Mouse (Mus musculus) heart, postnatal 0 days (tissue): ENCODE data around the gene 1700034J05Rik. TPM values are rescaled to one million over a fixed set of nuclear protein-coding genes. Genes with fewer than 3 reads are reported as not detected.

Experiments
- ATAC-seq: fragments of 200-750 bp; cut with Nextera tagmentation; 2 replicates; pipeline ENCODE4 v1.8.0; 2017; ENCODE audit warnings: low read depth, moderate number of reproducible peaks, moderate library complexity; ENCODE audit not compliant: insufficient read depth
- DNase-seq: peaks from one replicate; pipeline ENCODE4 v3.0.0-alpha.2; 2016; ENCODE audit warnings: low spot score
- H3K27ac ChIP-seq: fragments of 300-500 bp; sonication (generic); 2 replicates; pipeline ENCODE4 v1.5.1; 2014; ENCODE audit warnings: low read depth, mild to moderate bottlenecking
- H3K27me3 ChIP-seq: fragments of 300-500 bp; sonication (generic); 2 replicates; pipeline ENCODE4 v1.6.1; 2014; ENCODE audit warnings: low read length, mixed read lengths; ENCODE audit not compliant: control insufficient read depth, insufficient read depth
- H3K36me3 ChIP-seq: fragments of 300-500 bp; sonication (generic); replicated peaks from 2 replicates; pipeline ENCODE4 v1.6.1; 2014; ENCODE audit warnings: low read length, mixed read lengths; ENCODE audit not compliant: control insufficient read depth, insufficient read depth
- H3K4me1 ChIP-seq: fragments of 300-500 bp; sonication (generic); 2 replicates; pipeline ENCODE4 v1.6.1; 2014; ENCODE audit warnings: antibody characterized with exemption; ENCODE audit not compliant: control insufficient read depth, insufficient read depth
- H3K4me2 ChIP-seq: fragments of 300-500 bp; sonication (generic); 2 replicates; pipeline ENCODE4 v1.6.1; 2014; ENCODE audit warnings: low read depth, mild to moderate bottlenecking, low read length, moderate library complexity
- H3K4me3 ChIP-seq: fragments of 300-500 bp; sonication (generic); 2 replicates; pipeline ENCODE4 v1.5.1; 2014; ENCODE audit warnings: low read depth, low read length
- H3K9ac ChIP-seq: fragments of 300-500 bp; sonication (generic); replicated peaks from 2 replicates; pipeline ENCODE4 v1.6.1; 2014; ENCODE audit warnings: low read depth, low read length, mixed read lengths
- H3K9me3 ChIP-seq: fragments of 300-500 bp; sonication (generic); replicated peaks from 2 replicates; pipeline ENCODE4 v1.6.1; 2016; ENCODE audit warnings: low read length; ENCODE audit not compliant: control insufficient read depth
- CTCF ChIP-seq: IDR thresholded peaks from 2 replicates; pipeline ENCODE4 v1.5.1; 2016; ENCODE audit warnings: antibody characterized with exemption, control low read depth, low read depth
- EP300 ChIP-seq: IDR thresholded peaks from 2 replicates; pipeline ENCODE4 v1.6.1; 2016; ENCODE audit warnings: antibody characterized with exemption, low read depth
- WGBS: fragments of 180-500 bp; shearing (Covaris S2); extraction: QIAGEN DNeasy Blood & Tissue Kit; methylation state at CpG from one replicate; pipeline ENCODE4 v1.1.7; 2014; 5-methylcytosine and 5-hydroxymethylcytosine counted together
- polyA plus RNA-seq: library from polyadenylated mRNA; unstranded; fragments of >200 nt; fragmentation: Nextera tagmentation; extraction: Ambion mirVana; gene quantifications from 2 replicates; pipeline ENCODE4 v1.2.1, GENCODE M21; 2015
- total RNA-seq: library from RNA; depleted of rRNA; stranded (reverse); fragments of >200 nt; gene quantifications from 2 replicates; pipeline ENCODE4 v1.2.3, GENCODE M21; 2014; ENCODE audit warnings: low replicate concordance

Gene 1700034J05Rik
- total and polyA plus RNA-seq, 2 experiments from 2014 or later = 0.07 TPM; not detected in 1

DNA sequence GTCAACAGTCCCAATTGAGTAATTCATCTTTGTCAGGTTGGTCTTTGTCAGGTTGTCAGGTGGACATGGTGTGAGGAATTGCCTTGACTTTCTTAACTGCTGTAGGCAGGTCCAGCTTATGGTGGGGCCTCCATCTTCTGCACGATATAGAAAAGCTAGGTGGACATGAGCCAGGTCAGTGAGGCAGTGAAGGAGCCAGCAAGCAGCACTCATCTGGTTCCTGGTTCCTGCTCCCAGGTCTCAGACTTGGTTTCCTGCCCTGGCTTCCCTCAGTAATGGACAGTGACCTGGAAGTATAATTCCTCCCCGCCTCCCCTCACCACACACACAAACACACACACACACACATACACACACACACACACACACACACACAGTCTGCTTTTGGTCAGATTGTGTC is 41.2 kb upstream of the 1700034J05Rik start:
- TF ChIP-seq EP300 (no peak), CTCF (no peak)
- WGBS = 83% methylated on average over 2 of the region's 2 CpGs
- H3K4me2 ChIP-seq = no peak overlapping the region
- peaks cover 7% of the 10 kb centered on the region; the same call in 1 of the 2 replicates for H3K4me1 ChIP-seq
- ATAC-seq = no peak
- H3K4me3 ChIP-seq = no peak overlapping the region
- no peaks in the 10 kb centered on the region for H3K27me3 ChIP-seq
- H3K9ac ChIP-seq = no peak overlapping the region
- H3K36me3 ChIP-seq = peaks cover 35% of the 10 kb centered on the region
- DNase-seq = no peak
- no peaks in the 10 kb centered on the region for H3K9me3 ChIP-seq
- H3K27ac ChIP-seq = no peak overlapping the region

DNA sequence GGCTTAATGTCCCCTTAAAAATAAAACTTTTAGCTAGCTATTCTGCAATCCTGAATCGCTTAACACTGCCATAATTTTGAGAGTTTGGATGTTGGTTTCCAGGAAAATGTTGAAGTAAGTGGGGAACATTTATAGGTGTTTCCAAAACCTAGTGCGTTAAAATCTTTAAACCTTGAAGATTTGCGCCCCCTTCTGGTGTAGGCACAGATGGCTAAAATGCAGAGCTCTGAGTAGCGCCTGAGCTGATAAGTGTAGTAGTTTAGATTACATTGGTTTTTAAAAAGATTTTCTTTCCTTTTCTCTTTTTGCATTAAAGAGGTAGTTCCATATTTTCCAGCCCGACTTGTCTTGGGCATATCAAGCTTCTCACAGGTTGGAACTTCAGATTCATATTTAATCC is 40.0 kb upstream of the 1700034J05Rik start:
- no peak; the same call in 1 of the 2 replicates for ATAC-seq
- Histone ChIP-seq H3K36me3 (peaks cover 24% of the 10 kb centered on the region), H3K9ac (no peak overlapping the region), H3K9me3 (no peaks in the 10 kb centered on the region), H3K4me3 (no peak overlapping the region), H3K4me2 (no peak overlapping the region), H3K4me1 (peaks cover 7% of the 10 kb centered on the region; the same call in 1 of the 2 replicates), H3K27me3 (no peaks in the 10 kb centered on the region), H3K27ac (no peak overlapping the region)
- DNase-seq = peak; percentile 52
- TF ChIP-seq CTCF = peak; percentile 73
- no peak for TF ChIP-seq EP300
- 29% methylated on average over 5 of the region's 5 CpGs for WGBS

DNA sequence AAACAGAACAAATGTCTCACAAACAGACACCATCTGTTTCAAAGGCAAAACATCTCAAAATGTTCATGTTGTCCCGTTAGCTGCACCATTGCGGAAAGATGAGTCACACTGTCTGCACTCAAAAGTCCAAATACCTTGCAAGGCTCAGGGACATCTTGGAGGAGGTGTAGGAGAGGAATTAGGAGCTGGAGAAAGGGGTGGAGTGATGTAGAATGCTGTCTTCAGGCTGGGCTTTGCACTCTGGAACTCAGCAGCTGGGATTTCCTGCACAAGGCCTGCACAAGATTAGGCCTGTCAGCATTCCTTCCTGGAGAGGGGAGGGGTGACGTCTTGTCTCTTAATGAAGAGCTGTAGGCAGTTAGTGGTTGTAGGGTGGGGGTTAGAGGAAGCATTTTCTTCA is 30.3 kb upstream of the 1700034J05Rik start:
- no peak for TF ChIP-seq EP300
- TF ChIP-seq CTCF = no peak
- H3K4me2 ChIP-seq = no peak overlapping the region
- H3K4me1 ChIP-seq = peaks cover 16% of the 10 kb centered on the region
- DNase-seq (no peak), ATAC-seq (peak; percentile 43)
- no peaks in the 10 kb centered on the region for H3K27me3 ChIP-seq
- H3K9me3 ChIP-seq = no peaks in the 10 kb centered on the region
- 47% methylated on average over 3 of the region's 3 CpGs for WGBS
- H3K36me3 ChIP-seq = peaks cover 14% of the 10 kb centered on the region
- no peak overlapping the region for H3K9ac ChIP-seq
- H3K4me3 ChIP-seq = no peak overlapping the region
- H3K27ac ChIP-seq = no peak overlapping the region

DNA sequence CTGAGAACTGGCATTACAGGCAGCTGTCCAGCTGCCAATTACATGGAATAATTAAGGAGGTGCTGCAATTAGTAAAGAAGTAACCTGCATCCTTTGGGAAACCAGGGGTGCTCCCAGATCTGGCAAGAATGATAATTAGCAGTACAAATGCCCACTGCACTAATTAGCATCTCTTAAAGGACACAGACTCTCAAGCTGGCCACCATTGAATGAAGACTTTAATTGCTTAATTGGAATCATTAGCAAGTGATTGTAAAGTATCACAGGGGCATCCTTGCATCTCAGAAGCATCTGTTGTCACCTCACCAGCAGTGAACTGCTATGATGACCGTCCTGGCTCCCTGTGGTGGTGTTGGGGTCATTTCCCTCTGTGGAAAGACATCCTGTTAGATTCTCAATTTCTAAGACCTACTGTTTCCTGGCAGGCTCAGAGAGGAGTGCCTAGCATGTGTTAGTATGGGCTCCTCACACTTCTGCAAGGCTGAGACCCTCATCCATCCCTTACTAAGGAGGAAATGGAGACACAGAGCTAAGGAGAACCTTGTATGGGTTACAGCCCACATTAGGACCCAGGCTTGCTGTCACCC is 27.1 kb upstream of the 1700034J05Rik start:
- DNase-seq = no peak
- no peak for TF ChIP-seq CTCF
- TF ChIP-seq EP300 = no peak
- ATAC-seq = no peak
- H3K4me1 ChIP-seq = peaks cover 22% of the 10 kb centered on the region
- no peaks in the 10 kb centered on the region for H3K9me3 ChIP-seq
- H3K36me3 ChIP-seq = peaks cover 28% of the 10 kb centered on the region
- H3K9ac ChIP-seq = no peak overlapping the region
- no peak overlapping the region for H3K4me3 ChIP-seq
- no peak overlapping the region for H3K4me2 ChIP-seq
- no peaks in the 10 kb centered on the region for H3K27me3 ChIP-seq
- H3K27ac ChIP-seq = no peak overlapping the region
- 74% methylated on average over 1 of the region's 1 CpGs for WGBS

DNA sequence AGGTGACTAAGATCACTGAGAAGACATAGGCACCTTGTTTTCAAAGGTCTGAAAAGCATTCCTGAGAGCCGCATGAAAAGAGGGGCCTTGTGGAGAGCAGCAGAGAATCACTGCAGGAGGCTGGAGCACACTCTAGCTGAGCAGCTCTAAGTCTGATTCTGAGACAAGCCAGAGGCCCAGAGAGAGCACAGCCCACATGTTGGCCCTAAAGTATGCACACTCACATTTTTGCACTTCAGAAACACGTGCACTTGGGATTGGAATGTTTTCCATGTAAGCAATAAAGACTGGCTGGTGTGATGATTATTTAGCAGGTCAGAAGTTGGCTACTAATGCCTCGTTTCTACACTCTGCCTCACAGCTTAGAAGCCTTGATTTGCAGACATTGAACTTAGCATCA is 25.7 kb upstream of the 1700034J05Rik start:
- Histone ChIP-seq H3K4me3 (no peak overlapping the region), H3K4me2 (no peak overlapping the region), H3K9ac (peak overlapping the region; percentile 33; the same call in 1 of the 2 replicates), H3K4me1 (peaks cover 25% of the 10 kb centered on the region), H3K27ac (peak overlapping the region; percentile 88), H3K36me3 (peaks cover 28% of the 10 kb centered on the region), H3K9me3 (no peaks in the 10 kb centered on the region), H3K27me3 (no peaks in the 10 kb centered on the region)
- DNase-seq (peak; percentile 82), ATAC-seq (peak; percentile 87)
- TF ChIP-seq EP300 (no peak), CTCF (no peak)
- 22% methylated on average over 3 of the region's 3 CpGs for WGBS

DNA sequence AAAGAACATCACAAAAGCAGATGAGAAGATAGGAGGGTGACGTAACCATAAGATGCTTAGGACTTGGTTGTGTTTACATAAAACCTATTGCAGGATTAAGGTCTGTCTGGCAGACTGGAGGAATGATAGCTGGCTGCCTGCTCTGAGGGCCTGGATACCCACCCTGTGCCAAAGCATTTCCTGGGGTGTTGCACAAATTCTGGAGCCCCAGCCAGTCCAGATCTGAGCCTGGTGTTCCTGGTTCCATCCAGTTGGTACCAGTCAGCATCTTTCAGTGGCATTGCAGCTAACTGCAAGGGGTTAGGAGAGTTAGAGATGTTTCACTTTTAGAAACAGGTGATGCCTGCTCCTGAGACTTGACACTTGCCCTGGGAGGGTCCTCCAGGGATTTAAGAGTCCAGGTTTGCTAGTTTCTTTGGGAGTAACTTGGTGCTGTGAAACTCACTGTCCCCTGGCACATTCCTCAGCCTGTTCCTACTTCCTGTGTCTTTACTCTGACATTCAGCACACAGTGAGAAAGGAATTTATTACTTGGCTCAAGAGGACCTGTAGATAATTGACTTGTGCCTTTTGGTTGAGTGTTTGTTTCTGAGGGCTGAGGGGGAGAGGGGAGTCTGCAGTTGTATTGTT is 25.0 kb upstream of the 1700034J05Rik start:
- no peaks in the 10 kb centered on the region for H3K27me3 ChIP-seq
- DNase-seq (peak; percentile 59), ATAC-seq (peak; percentile 67)
- no peak overlapping the region for H3K4me2 ChIP-seq
- peak overlapping the region; percentile 88 for H3K27ac ChIP-seq
- TF ChIP-seq CTCF (no peak), EP300 (no peak)
- peaks cover 25% of the 10 kb centered on the region for H3K4me1 ChIP-seq
- no peaks in the 10 kb centered on the region for H3K9me3 ChIP-seq
- peaks cover 28% of the 10 kb centered on the region for H3K36me3 ChIP-seq
- H3K9ac ChIP-seq = peak overlapping the region; percentile 33; the same call in 1 of the 2 replicates
- 51% methylated on average over 1 of the region's 1 CpGs for WGBS
- no peak overlapping the region for H3K4me3 ChIP-seq
